Mouse (Mus musculus) retina, adult 2 months (tissue): ENCODE results near the gene Tac4.

Experiments
- DNase-seq: peaks from one replicate; pipeline ENCODE4 v3.0.0-alpha.2; 2012; ENCODE audit warnings: low read depth, low spot score

The Tac4 gene

GRCm38 (mm10) chr11:95311425-95311807 is 50.1 kb downstream of the Tac4 start:
- no peak for DNase-seq

- DNase-seq: no peak
These were observed 54.1 kb downstream of the Tac4 start for GRCm38 (mm10) chr11:95315215-95315955.

GRCm38 (mm10) chr11:95318116-95318515 is 56.8 kb downstream of the Tac4 start:
- DNase-seq: no peak
